Mouse (Mus musculus) gastrocnemius, adult 2 months (tissue): ENCODE data around the gene Gm10100. TPM values are rescaled to one million over a fixed set of nuclear protein-coding genes. Genes with fewer than 3 reads are reported as not detected.
A peak's percentile ranks its signal among the peaks of the same experiment; 100 is the strongest.
"Not testable (repeated sequence)": the region's sequence is repeated elsewhere in the genome, so short reads cannot be mapped to it uniquely, and the experiment has no call there.

Source experiments
- DNase-seq: peaks from one replicate; pipeline ENCODE4 v3.0.0; 2022
- H3K27ac ChIP-seq: fragments of 200-600 bp; 2 replicates; pipeline ENCODE4 v1.8.1; 2022; ENCODE audit warnings: mild to moderate bottlenecking
- H3K4me3 ChIP-seq: fragments of 200-600 bp; 2 replicates; pipeline ENCODE4 v1.8.1; 2022; ENCODE audit warnings: mild to moderate bottlenecking, moderate library complexity
- CTCF ChIP-seq: fragments of 200-600 bp; IDR thresholded peaks from 2 replicates; pipeline ENCODE4 v1.8.1; 2022; ENCODE audit warnings: antibody characterized with exemption, mild to moderate bottlenecking, moderate library complexity
- intact Hi-C: fragments of 180-260 bp; cut with DNase I; formaldehyde crosslinking; loops from one replicate; pipeline ENCODE4 v1.15.1; 2025
- total RNA-seq, 2 experiments: library from RNA; stranded (reverse); gene quantifications; 2 replicates each; pipeline ENCODE4 v1.2.3; 2021

The Gm10100 gene
- total RNA-seq, 2 experiments from 2014 or later: not detected

DNA sequence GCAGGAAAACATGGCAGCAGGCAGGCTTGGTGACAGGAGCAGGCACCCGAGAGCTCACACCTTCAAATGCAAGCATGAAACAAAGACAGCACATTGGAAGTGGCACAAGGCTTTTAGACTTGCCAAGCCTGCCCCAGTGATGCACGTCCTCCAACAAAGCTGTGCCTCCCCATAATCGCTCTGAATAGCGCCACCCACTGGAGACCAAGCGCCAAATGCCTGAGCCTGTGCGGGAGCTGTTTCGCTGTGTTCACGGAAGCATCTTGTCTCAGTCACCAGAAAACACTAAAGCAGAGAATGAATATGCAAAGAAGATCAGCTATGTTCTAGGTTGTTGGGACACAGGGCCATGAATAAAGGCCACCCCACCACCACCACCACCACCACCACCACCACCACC is 1.4 kb upstream of the Gm10100 start:
- intact Hi-C loops: no loop called here
- no peak for TF ChIP-seq CTCF
- H3K4me3 ChIP-seq: no peak overlapping the region
- DNase-seq: no peak
- no peak overlapping the region for H3K27ac ChIP-seq

DNA sequence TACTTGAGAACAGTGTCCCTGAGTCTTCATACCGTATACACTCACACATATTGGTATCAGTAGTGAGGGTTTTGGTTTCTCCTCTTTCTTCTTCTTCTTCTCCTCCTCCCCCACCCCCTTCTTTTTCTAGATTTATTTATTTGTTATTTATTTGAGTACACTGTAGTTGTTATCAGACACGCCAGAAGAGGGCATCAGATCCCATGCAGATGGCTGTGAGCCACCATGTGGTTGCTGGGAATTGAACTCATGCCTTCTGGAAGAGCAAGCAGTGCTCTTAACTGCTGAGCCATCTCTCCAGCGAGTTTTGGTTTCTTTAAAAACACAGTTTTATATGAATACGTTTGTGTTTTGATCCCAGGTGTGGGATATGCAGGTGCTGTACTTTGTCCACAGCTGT is 2.0 kb downstream of the Gm10100 start:
- peak; percentile 29 for TF ChIP-seq CTCF
- no peak for DNase-seq
- no peak overlapping the region for H3K4me3 ChIP-seq
- no peak overlapping the region for H3K27ac ChIP-seq
- intact Hi-C loops: no loop called here

GRCm38 (mm10) chr10:77729241-77729640 is 3.0 kb downstream of the Gm10100 start:
- TF ChIP-seq CTCF: peak; percentile 35
- Histone ChIP-seq H3K27ac (no peak overlapping the region), H3K4me3 (no peak overlapping the region)
- no peak for DNase-seq
- intact Hi-C loops: no loop called here

DNA sequence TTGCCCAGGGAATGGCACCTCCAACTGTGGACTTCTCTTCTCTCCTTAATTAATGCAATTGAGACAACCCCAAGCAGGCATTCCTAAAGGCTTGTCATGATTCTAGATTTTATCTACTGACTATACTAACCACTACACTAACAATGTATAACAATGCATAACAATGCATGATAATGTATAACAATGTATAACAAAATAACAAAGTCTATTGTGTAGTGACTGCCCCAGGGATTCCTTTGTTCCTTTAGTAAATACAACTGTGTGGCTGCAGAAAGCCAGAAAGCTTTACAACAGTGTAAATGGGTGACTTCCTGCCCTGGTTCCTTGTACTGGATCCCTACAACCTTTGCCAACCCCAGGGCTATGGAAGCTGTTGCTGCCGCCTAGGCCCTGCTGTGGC is 9.6 kb downstream of the Gm10100 start:
- TF ChIP-seq CTCF: no peak
- no peak for DNase-seq
- Histone ChIP-seq H3K4me3 (no peak overlapping the region), H3K27ac (no peak overlapping the region)
- intact Hi-C loops: no loop called here

GRCm38 (mm10) chr10:77738929-77739328 is 12.6 kb downstream of the Gm10100 start:
- no peak for DNase-seq
- no peak overlapping the region for H3K27ac ChIP-seq
- intact Hi-C loops: no loop called here
- TF ChIP-seq CTCF: no peak
- H3K4me3 ChIP-seq: no peak overlapping the region

GRCm38 (mm10) chr10:77741924-77742688 is 15.8 kb downstream of the Gm10100 start, which contains the start of gene Gm18596:
Gm18596 (minus strand) TSS chr10:77742638.
- H3K4me3 ChIP-seq, DNase-seq, H3K27ac ChIP-seq, intact Hi-C loops: not testable (repeated sequence)

DNA sequence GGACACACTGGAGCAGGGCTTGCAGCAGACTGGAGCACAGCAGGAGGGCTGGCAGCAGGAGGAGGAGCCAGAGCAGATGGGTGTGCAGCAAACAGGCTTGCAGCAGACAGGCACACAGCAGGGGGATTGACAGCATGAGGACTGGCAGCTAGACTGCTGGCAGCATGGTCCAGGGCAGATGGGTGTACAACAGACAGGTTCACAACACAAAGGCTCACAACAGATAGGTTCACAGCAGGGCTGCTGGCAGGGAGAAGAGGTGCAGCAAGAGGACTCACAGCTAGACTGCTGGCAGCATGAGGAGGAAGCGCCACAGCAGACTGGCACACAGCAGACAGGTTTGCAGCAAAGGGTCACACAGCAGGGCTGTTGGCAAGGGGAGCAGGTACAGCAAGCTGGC is 24.4 kb downstream of the Gm10100 start:
- not testable (repeated sequence) for DNase-seq, H3K27ac ChIP-seq, H3K4me3 ChIP-seq
- intact Hi-C loops: loop anchor here (1.0 kb wide), 1 partner anchor 13 kb away; no protein-coding TSS in a partner anchor

DNA sequence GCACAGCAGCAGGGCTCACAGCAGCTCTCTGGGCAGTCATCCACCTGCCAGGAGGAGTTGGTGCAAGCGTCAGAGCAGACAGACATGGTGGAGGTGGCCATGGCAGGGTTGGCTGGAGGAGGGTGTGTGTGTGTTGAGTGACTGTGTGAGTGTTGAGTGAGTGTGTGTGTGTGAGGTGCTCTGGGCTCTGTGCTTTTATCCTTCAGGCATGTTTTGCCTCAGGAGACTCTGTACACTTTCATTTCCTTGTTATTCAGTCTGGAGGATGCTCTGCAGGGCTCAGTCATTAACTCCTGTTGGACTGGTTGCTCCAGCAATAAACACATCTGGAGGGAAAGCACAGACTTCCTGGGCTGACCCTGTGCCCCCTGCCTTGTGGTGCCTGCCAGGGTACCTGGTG is 25.0 kb downstream of the Gm10100 start, which contains the start of gene Gm9736:
Gene Gm9736 (minus strand): TSS at position 101 of the 400 bp plus-strand sequence.
- H3K27ac ChIP-seq, DNase-seq, H3K4me3 ChIP-seq: not testable (repeated sequence)
- intact Hi-C loops: loop anchor here (1.0 kb wide), 1 partner anchor 12 kb away; no protein-coding TSS in a partner anchor

DNA sequence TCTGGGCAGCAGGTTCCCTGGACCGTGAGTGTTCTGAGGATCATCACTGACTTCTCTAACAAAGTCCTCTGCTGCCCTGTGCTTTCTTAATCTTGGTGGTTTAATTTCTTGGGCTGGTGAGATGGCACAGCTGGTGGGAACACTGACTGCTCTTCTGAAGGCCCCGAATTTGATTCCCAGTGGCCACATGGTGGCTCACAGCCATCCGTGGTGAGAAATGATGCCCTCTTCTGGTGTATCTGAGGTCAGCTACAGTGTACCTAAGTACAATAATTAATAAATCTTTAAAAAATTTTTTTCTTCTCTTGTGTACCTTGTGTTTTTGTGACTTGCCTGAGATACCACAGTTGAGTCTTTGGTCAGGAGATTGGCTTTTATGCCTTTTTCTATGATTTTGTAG is 26.0 kb downstream of the Gm10100 start:
- H3K27ac ChIP-seq, H3K4me3 ChIP-seq, DNase-seq, intact Hi-C loops: not testable (repeated sequence)
- TF ChIP-seq CTCF: peak; percentile 13; the same call in 1 of the 2 replicates

GRCm38 (mm10) chr10:77753448-77753847 is 27.2 kb downstream of the Gm10100 start:
- no peak overlapping the region for H3K27ac ChIP-seq
- intact Hi-C loops: no loop called here
- H3K4me3 ChIP-seq: no peak overlapping the region
- DNase-seq: no peak
- peak; percentile 18; the same call in 1 of the 2 replicates for TF ChIP-seq CTCF

DNA sequence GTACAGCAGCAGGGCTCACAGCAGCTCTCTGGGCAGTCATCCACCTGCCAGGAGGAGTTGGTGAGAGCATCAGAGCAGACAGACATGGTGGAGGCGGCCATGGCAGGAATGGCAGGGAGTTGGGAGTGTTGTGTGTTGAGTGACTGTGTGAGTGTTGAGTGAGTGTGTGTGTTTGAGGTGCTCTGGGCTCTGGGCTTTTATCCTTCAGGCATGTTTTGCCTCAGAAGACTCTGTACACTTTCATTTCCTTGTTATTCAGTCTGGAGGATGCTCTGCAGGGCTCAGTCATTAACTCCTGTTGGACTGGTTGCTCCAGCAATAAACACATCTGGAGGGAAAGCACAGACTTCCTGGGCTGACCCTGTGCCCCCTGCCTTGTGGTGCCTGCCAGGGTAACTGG is 33.3 kb downstream of the Gm10100 start, which contains the start of gene Gm3233:
Gene Gm3233 (minus strand): TSS at position 101 of the 400 bp plus-strand sequence.
- DNase-seq, intact Hi-C loops, H3K27ac ChIP-seq, H3K4me3 ChIP-seq: not testable (repeated sequence)

- intact Hi-C loops: no loop called here
- Histone ChIP-seq H3K27ac (no peak overlapping the region), H3K4me3 (no peak overlapping the region)
- TF ChIP-seq CTCF: no peak
- DNase-seq: no peak
These were observed 43.4 kb downstream of the Gm10100 start for GRCm38 (mm10) chr10:77769727-77770126.

GRCm38 (mm10) chr10:77771225-77771624 is 44.9 kb downstream of the Gm10100 start, which contains the start of gene Gm3238:
Gm3238 (minus strand) TSS chr10:77771325.
- H3K27ac ChIP-seq, DNase-seq, intact Hi-C loops, H3K4me3 ChIP-seq: not testable (repeated sequence)

DNA sequence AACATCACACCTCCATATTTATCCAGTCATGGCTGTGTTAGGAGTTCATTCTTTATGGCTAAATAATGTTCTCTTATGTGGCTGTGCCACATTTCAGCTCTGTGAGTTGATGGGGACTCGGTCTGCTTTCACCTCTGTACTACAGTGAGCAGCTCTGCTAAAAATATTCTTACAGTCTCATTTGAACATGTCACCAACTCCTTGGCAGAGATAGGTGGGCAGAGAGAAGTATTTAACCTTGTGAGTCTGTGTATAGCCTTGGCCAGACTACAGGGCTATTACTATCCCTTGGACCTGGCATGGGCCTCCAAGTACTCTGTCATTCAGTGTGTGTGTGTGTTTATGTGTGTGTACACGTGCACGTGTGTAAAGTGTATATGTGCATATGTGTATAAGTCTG is 45.9 kb downstream of the Gm10100 start:
- H3K27ac ChIP-seq, DNase-seq, intact Hi-C loops, H3K4me3 ChIP-seq: not testable (repeated sequence)

Other genes with a start within 250 kb of the Gm10100 start
- 1 to 10 TPM; 5.4 to 8.4 TPM for gene Fam207a, start 210.7 kb upstream of the Gm10100 start, total RNA-seq
- gene Itgb2, start 196.2 kb upstream of the Gm10100 start, total RNA-seq: 1 to 10 TPM in 1 of 2 experiments, under 1 TPM in 1; 0.92 to 1.8 TPM
- 10 to 100 TPM; 30.5 to 36.5 TPM for gene Pttg1ip, start 144.8 kb upstream of the Gm10100 start, total RNA-seq
- gene Sumo3, start 120.4 kb upstream of the Gm10100 start, total RNA-seq: 10 to 100 TPM; 43.5 to 44.5 TPM
- gene Gm49325, start 120.3 kb upstream of the Gm10100 start, total RNA-seq: 1 to 10 TPM; 8.4 to 8.6 TPM
- gene Ube2g2, start 104.2 kb upstream of the Gm10100 start, total RNA-seq: 10 to 100 TPM; 95.4 to 100.0 TPM
- gene Tspear, start 39.9 kb upstream of the Gm10100 start, total RNA-seq: not detected
- gene Gm19402, start 35.7 kb upstream of the Gm10100 start, total RNA-seq: not detected
- not detected for gene Gm9508, start 29.3 kb upstream of the Gm10100 start, total RNA-seq
- gene Gm10272, start 19.9 kb upstream of the Gm10100 start, total RNA-seq: not detected
- gene Gm10024, start 15.0 kb upstream of the Gm10100 start, total RNA-seq: not detected
- gene Gm10142, start 10.7 kb upstream of the Gm10100 start, total RNA-seq: not detected
- not detected for gene Krtap12-1, start 5.9 kb upstream of the Gm10100 start, total RNA-seq
- not detected for gene Gm18596, start 16.2 kb downstream of the Gm10100 start, total RNA-seq
- gene Gm9736, start 24.9 kb downstream of the Gm10100 start, total RNA-seq: not detected
- not detected for gene Gm3233, start 33.2 kb downstream of the Gm10100 start, total RNA-seq
- gene Gm3238, start 44.8 kb downstream of the Gm10100 start, total RNA-seq: not detected
- gene Gm7138, start 50.5 kb downstream of the Gm10100 start, total RNA-seq: not detected
- gene Gm3250, start 56.1 kb downstream of the Gm10100 start, total RNA-seq: not detected
- not detected for gene Gm7137, start 61.7 kb downstream of the Gm10100 start, total RNA-seq
- not detected for gene Gm9639, start 68.6 kb downstream of the Gm10100 start, total RNA-seq
- gene Gm19668, start 72.6 kb downstream of the Gm10100 start, total RNA-seq: not detected
- gene Gm9507, start 85.4 kb downstream of the Gm10100 start, total RNA-seq: not detected
- not detected for gene Gm2696, start 88.2 kb downstream of the Gm10100 start, total RNA-seq
- gene Krtap10-4, start 100.6 kb downstream of the Gm10100 start, total RNA-seq: not detected
- gene Krtap10-10, start 109.5 kb downstream of the Gm10100 start, total RNA-seq: not detected
- not detected for gene Gm36176, start 120.3 kb downstream of the Gm10100 start, total RNA-seq
- not detected for gene Gm10318, start 126.4 kb downstream of the Gm10100 start, total RNA-seq
- gene Gm3285, start 135.5 kb downstream of the Gm10100 start, total RNA-seq: not detected
- under 1 TPM; 0.13 to 0.14 TPM for gene Lrrc3, start 176.1 kb downstream of the Gm10100 start, total RNA-seq
- gene Trpm2, start 244.1 kb downstream of the Gm10100 start, total RNA-seq: under 1 TPM in 1 of 2 experiments, not detected in 1; 0.33 TPM